Mouse (Mus musculus) midbrain, embryonic 15.5 days (tissue): Measurements from ENCODE around the gene Prnp. TPM values are rescaled to one million over a fixed set of nuclear protein-coding genes. Genes with fewer than 3 reads are reported as not detected.
A peak's percentile ranks its signal among the peaks of the same experiment; 100 is the strongest.

Experiments
- ATAC-seq: fragments of 200-750 bp; cut with Nextera tagmentation; replicated peaks from 2 replicates; pipeline ENCODE4 v1.8.0; 2017; ENCODE audit warnings: moderate TSS enrichment
- H3K27ac ChIP-seq: fragments of 300-500 bp; sonication (generic); 2 replicates; pipeline ENCODE4 v1.5.1; 2015; ENCODE audit warnings: mild to moderate bottlenecking, inconsistent platforms
- H3K27me3 ChIP-seq: fragments of 300-500 bp; sonication (generic); replicated peaks from 2 replicates; pipeline ENCODE4 v1.6.1; 2015; ENCODE audit warnings: inconsistent platforms
- H3K36me3 ChIP-seq: fragments of 300-500 bp; sonication (generic); replicated peaks from 2 replicates; pipeline ENCODE4 v1.6.1; 2015; ENCODE audit warnings: inconsistent platforms
- H3K4me1 ChIP-seq: fragments of 300-500 bp; sonication (generic); 2 replicates; pipeline ENCODE4 v1.6.1; 2015; ENCODE audit warnings: inconsistent platforms
- H3K4me2 ChIP-seq: fragments of 300-500 bp; sonication (generic); 2 replicates; pipeline ENCODE4 v1.6.1; 2015; ENCODE audit warnings: inconsistent platforms, mild to moderate bottlenecking, moderate library complexity
- H3K4me3 ChIP-seq: fragments of 300-500 bp; sonication (generic); 2 replicates; pipeline ENCODE4 v1.5.1; 2015; ENCODE audit warnings: mild to moderate bottlenecking, inconsistent platforms
- H3K9ac ChIP-seq: fragments of 300-500 bp; sonication (generic); 2 replicates; pipeline ENCODE4 v1.6.1; 2015; ENCODE audit warnings: mild to moderate bottlenecking, inconsistent platforms
- H3K9me3 ChIP-seq: fragments of 300-500 bp; sonication (generic); 2 replicates; pipeline ENCODE4 v1.6.1; 2016; ENCODE audit warnings: inconsistent platforms
- WGBS: fragments of 180-500 bp; shearing (Covaris S2); methylation state at CpG from one replicate; pipeline ENCODE4 v1.1.7; 2015; ENCODE audit warnings: mixed read lengths; 5-methylcytosine and 5-hydroxymethylcytosine counted together
- polyA plus RNA-seq: library from polyadenylated mRNA; unstranded; fragments of >200 nt; fragmentation: Nextera tagmentation; extraction: Ambion mirVana; gene quantifications from 2 replicates; pipeline ENCODE4 v1.2.1, GENCODE M21; 2015

Prnp gene
- polyA plus RNA-seq, 1 experiment from 2014 or later: 158 TPM

GRCm38 (mm10) chr2:131908906-131909305 lies 822 bp upstream of the Prnp start:
- no peaks in the 10 kb centered on the region for H3K36me3 ChIP-seq
- no peak overlapping the region for H3K27ac ChIP-seq
- peak overlapping the region; percentile 57 for H3K4me2 ChIP-seq
- no peaks in the 10 kb centered on the region for H3K9me3 ChIP-seq
- ATAC-seq: no peak
- 85% methylated on average over 1 of the region's 1 CpGs for whole genome bisulfite sequencing
- H3K27me3 ChIP-seq: no peaks in the 10 kb centered on the region
- peaks cover 38% of the 10 kb centered on the region for H3K4me1 ChIP-seq
- H3K4me3 ChIP-seq: peak overlapping the region; percentile 75
- H3K9ac ChIP-seq: no peak overlapping the region

- Histone ChIP-seq H3K36me3 (peaks cover 2% of the 10 kb centered on the region; the same call in 1 of the 2 replicates), H3K9ac (peak overlapping the region; percentile 90; the same call in 1 of the 2 replicates), H3K4me1 (peaks cover 39% of the 10 kb centered on the region), H3K27ac (peak overlapping the region; percentile 96), H3K4me2 (peak overlapping the region; percentile 57), H3K4me3 (peak overlapping the region; percentile 75), H3K27me3 (no peaks in the 10 kb centered on the region), H3K9me3 (no peaks in the 10 kb centered on the region)
- ATAC-seq: no peak
- 54% methylated on average over 2 of the region's 2 CpGs for WGBS
These were observed 1.1 kb downstream of the Prnp start for GRCm38 (mm10) chr2:131910847-131911246.

- Histone ChIP-seq H3K4me1 (peaks cover 39% of the 10 kb centered on the region), H3K36me3 (peaks cover 5% of the 10 kb centered on the region), H3K27ac (no peak overlapping the region), H3K9me3 (no peaks in the 10 kb centered on the region), H3K9ac (peak overlapping the region; percentile 90; the same call in 1 of the 2 replicates), H3K4me3 (peak overlapping the region; percentile 75), H3K27me3 (no peaks in the 10 kb centered on the region), H3K4me2 (peak overlapping the region; percentile 57)
- 45% methylated on average over 4 of the region's 4 CpGs for WGBS
- ATAC-seq: no peak
These were observed 1.6 kb downstream of the Prnp start for GRCm38 (mm10) chr2:131911341-131911740.

- no peak overlapping the region for H3K9ac ChIP-seq
- no peak overlapping the region for H3K4me3 ChIP-seq
- WGBS: 80% methylated on average over 8 of the region's 8 CpGs
These were observed 3.0 kb downstream of the Prnp start for GRCm38 (mm10) chr2:131912526-131913258.

GRCm38 (mm10) chr2:131932275-131932902 lies 22.7 kb downstream of the Prnp start:
- no peak overlapping the region for H3K9ac ChIP-seq
- H3K4me3 ChIP-seq: no peak overlapping the region
- H3K36me3 ChIP-seq: peaks cover 2% of the 10 kb centered on the region; the same call in 1 of the 2 replicates
- H3K4me1 ChIP-seq: peaks cover 13% of the 10 kb centered on the region
- no peaks in the 10 kb centered on the region for H3K27me3 ChIP-seq
- no peak overlapping the region for H3K4me2 ChIP-seq
- WGBS: 75% methylated on average over 7 of the region's 7 CpGs
- 0 out of 2 replicates have a peak, but pooled peaks have one; percentile 24 for ATAC-seq
- H3K9me3 ChIP-seq: no peaks in the 10 kb centered on the region
- H3K27ac ChIP-seq: no peak overlapping the region

More at GRCm38 (mm10) chr2:131912526-131913258, 3.0 kb downstream of the Prnp start:
- no peak for ATAC-seq
- Histone ChIP-seq H3K36me3 (peaks cover 14% of the 10 kb centered on the region), H3K9me3 (no peaks in the 10 kb centered on the region), H3K4me2 (peak overlapping the region; percentile 57; the same call in 1 of the 2 replicates), H3K27me3 (no peaks in the 10 kb centered on the region), H3K27ac (no peak overlapping the region), H3K4me1 (peaks cover 39% of the 10 kb centered on the region)

- H3K27ac ChIP-seq: peak overlapping the region; percentile 29; the same call in 1 of the 2 replicates
These were observed 23.3 kb downstream of the Prnp start for GRCm38 (mm10) chr2:131933013-131933412.

GRCm38 (mm10) chr2:131933598-131933997 lies 23.9 kb downstream of the Prnp start:
- no peak overlapping the region for H3K4me2 ChIP-seq
- peaks cover 13% of the 10 kb centered on the region for H3K4me1 ChIP-seq
- 0 out of 2 replicates have a peak, but pooled peaks have one; percentile 14 for ATAC-seq
- peaks cover 2% of the 10 kb centered on the region; the same call in 1 of the 2 replicates for H3K36me3 ChIP-seq
- 41% methylated on average over 3 of the region's 3 CpGs for WGBS
- peak overlapping the region; percentile 38; the same call in 1 of the 2 replicates for H3K27ac ChIP-seq
- H3K27me3 ChIP-seq: no peaks in the 10 kb centered on the region
- no peak overlapping the region for H3K9ac ChIP-seq
- no peaks in the 10 kb centered on the region for H3K9me3 ChIP-seq
- H3K4me3 ChIP-seq: no peak overlapping the region

More at GRCm38 (mm10) chr2:131933013-131933412, 23.3 kb downstream of the Prnp start:
- peak; percentile 42; the same call in 1 of the 2 replicates for ATAC-seq
- Histone ChIP-seq H3K4me3 (no peak overlapping the region), H3K27me3 (no peaks in the 10 kb centered on the region), H3K4me2 (no peak overlapping the region), H3K36me3 (peaks cover 2% of the 10 kb centered on the region; the same call in 1 of the 2 replicates), H3K4me1 (peaks cover 13% of the 10 kb centered on the region), H3K9ac (no peak overlapping the region), H3K9me3 (no peaks in the 10 kb centered on the region)
- 30% methylated on average over 6 of the region's 6 CpGs for WGBS

- H3K4me1 ChIP-seq: peaks cover 13% of the 10 kb centered on the region
- H3K27ac ChIP-seq: no peak overlapping the region
- no peaks in the 10 kb centered on the region for H3K9me3 ChIP-seq
- no peak overlapping the region for H3K9ac ChIP-seq
- peaks cover 2% of the 10 kb centered on the region; the same call in 1 of the 2 replicates for H3K36me3 ChIP-seq
- no peak overlapping the region for H3K4me3 ChIP-seq
- no peak overlapping the region for H3K4me2 ChIP-seq
- ATAC-seq: no peak
- WGBS: 88% methylated on average over 2 of the region's 2 CpGs
- no peaks in the 10 kb centered on the region for H3K27me3 ChIP-seq
These were observed 24.5 kb downstream of the Prnp start for GRCm38 (mm10) chr2:131934243-131934642.

- H3K9ac ChIP-seq: no peak overlapping the region
- no peaks in the 10 kb centered on the region for H3K9me3 ChIP-seq
- H3K4me3 ChIP-seq: no peak overlapping the region
- WGBS: 83% methylated on average over 10 of the region's 10 CpGs
- ATAC-seq: no peak
- no peak overlapping the region for H3K4me2 ChIP-seq
- peaks cover 2% of the 10 kb centered on the region; the same call in 1 of the 2 replicates for H3K36me3 ChIP-seq
- no peak overlapping the region for H3K27ac ChIP-seq
- peaks cover 13% of the 10 kb centered on the region for H3K4me1 ChIP-seq
- no peaks in the 10 kb centered on the region for H3K27me3 ChIP-seq
These were observed 25.8 kb downstream of the Prnp start for GRCm38 (mm10) chr2:131935390-131936105.

GRCm38 (mm10) chr2:131936410-131936809 lies 26.7 kb downstream of the Prnp start:
- 97% methylated on average over 10 of the region's 10 CpGs for WGBS

GRCm38 (mm10) chr2:131939404-131940111 lies 29.8 kb downstream of the Prnp start:
- Histone ChIP-seq H3K9ac (no peak overlapping the region), H3K9me3 (no peaks in the 10 kb centered on the region), H3K27me3 (no peaks in the 10 kb centered on the region), H3K36me3 (peaks cover 2% of the 10 kb centered on the region; the same call in 1 of the 2 replicates), H3K27ac (no peak overlapping the region), H3K4me3 (no peak overlapping the region), H3K4me2 (no peak overlapping the region), H3K4me1 (no peaks in the 10 kb centered on the region)
- WGBS: 41% methylated on average over 8 of the region's 8 CpGs
- ATAC-seq: peak; percentile 56; the same call in 1 of the 2 replicates

More at GRCm38 (mm10) chr2:131936410-131936809, 26.7 kb downstream of the Prnp start:
- Histone ChIP-seq H3K27ac (no peak overlapping the region), H3K9me3 (no peaks in the 10 kb centered on the region), H3K36me3 (peaks cover 2% of the 10 kb centered on the region; the same call in 1 of the 2 replicates), H3K4me1 (peaks cover 13% of the 10 kb centered on the region), H3K4me3 (no peak overlapping the region), H3K9ac (no peak overlapping the region), H3K4me2 (no peak overlapping the region), H3K27me3 (no peaks in the 10 kb centered on the region)
- ATAC-seq: no peak
